Mouse (Mus musculus) neural tube, embryonic 11.5 days (tissue): Measurements from ENCODE around the gene Pip5kl1. TPM values are rescaled to one million over a fixed set of nuclear protein-coding genes. Genes with fewer than 3 reads are reported as not detected.

ENCODE experiments used
- ATAC-seq: fragments of 200-750 bp; cut with Nextera tagmentation; 2 replicates; pipeline ENCODE4 v1.8.0; 2017; ENCODE audit warnings: moderate number of reproducible peaks, mild to moderate bottlenecking, moderate TSS enrichment, moderate library complexity; ENCODE audit not compliant: insufficient read depth, low FRiP score, low TSS enrichment
- DNase-seq: peaks from one replicate; pipeline ENCODE4 v3.0.0-alpha.2; 2015; ENCODE audit warnings: low spot score
- H3K27ac ChIP-seq: fragments of 300-500 bp; sonication (generic); 2 replicates; pipeline ENCODE4 v1.5.1; 2014; ENCODE audit warnings: low read depth, mild to moderate bottlenecking, low read length
- H3K27me3 ChIP-seq: fragments of 300-500 bp; sonication (generic); 2 replicates; pipeline ENCODE4 v1.6.1; 2014; ENCODE audit warnings: mild to moderate bottlenecking, low read length, mixed read lengths; ENCODE audit not compliant: control insufficient read depth, insufficient read depth
- H3K36me3 ChIP-seq: fragments of 300-500 bp; sonication (generic); 2 replicates; pipeline ENCODE4 v1.6.1; 2014; ENCODE audit warnings: mild to moderate bottlenecking, low read length, moderate library complexity, mixed read lengths; ENCODE audit not compliant: control insufficient read depth, insufficient read depth
- H3K4me1 ChIP-seq: fragments of 300-500 bp; sonication (generic); 2 replicates; pipeline ENCODE4 v1.6.1; 2014; ENCODE audit warnings: low read length, mixed read lengths; ENCODE audit not compliant: control insufficient read depth, insufficient read depth
- H3K4me2 ChIP-seq: fragments of 300-500 bp; sonication (generic); 2 replicates; pipeline ENCODE4 v1.6.1; 2014; ENCODE audit warnings: low read depth, mild to moderate bottlenecking, moderate library complexity
- H3K4me3 ChIP-seq: fragments of 300-500 bp; sonication (generic); 2 replicates; pipeline ENCODE4 v1.5.1; 2014; ENCODE audit warnings: low read depth, low read length
- H3K9ac ChIP-seq: fragments of 300-500 bp; sonication (generic); 2 replicates; pipeline ENCODE4 v1.6.1; 2014; ENCODE audit warnings: mild to moderate bottlenecking, low read length
- H3K9me3 ChIP-seq: fragments of 300-500 bp; sonication (generic); 2 replicates; pipeline ENCODE4 v1.6.1; 2016; ENCODE audit warnings: low read length; ENCODE audit not compliant: control insufficient read depth
- whole genome bisulfite sequencing: fragments of 180-500 bp; shearing (Covaris S2); extraction: QIAGEN DNeasy Blood & Tissue Kit; methylation state at CpG from one replicate; pipeline ENCODE4 v1.1.7; 2014; 5-methylcytosine and 5-hydroxymethylcytosine counted together
- polyA plus RNA-seq: library from polyadenylated mRNA; unstranded; fragments of >200 nt; fragmentation: Nextera tagmentation; extraction: Ambion mirVana; gene quantifications from 2 replicates; pipeline ENCODE4 v1.2.1, GENCODE M21; 2014

Gene Pip5kl1
- polyA plus RNA-seq, 1 experiment from 2014 or later, result 2.6 TPM

- Histone ChIP-seq H3K36me3 (no peaks in the 10 kb centered on the region), H3K4me2 (no peak overlapping the region), H3K27me3 (no peaks in the 10 kb centered on the region), H3K9me3 (no peaks in the 10 kb centered on the region), H3K27ac (no peak overlapping the region), H3K4me3 (no peak overlapping the region), H3K9ac (no peak overlapping the region), H3K4me1 (peaks cover 4% of the 10 kb centered on the region; the same call in 1 of the 2 replicates)
- ATAC-seq (no peak), DNase-seq (no peak)
- 95% methylated on average over 5 of the region's 5 CpGs for WGBS
Observed at GRCm38 (mm10) chr2:32597699-32598098, 23.1 kb downstream of the Pip5kl1 start.

DNA sequence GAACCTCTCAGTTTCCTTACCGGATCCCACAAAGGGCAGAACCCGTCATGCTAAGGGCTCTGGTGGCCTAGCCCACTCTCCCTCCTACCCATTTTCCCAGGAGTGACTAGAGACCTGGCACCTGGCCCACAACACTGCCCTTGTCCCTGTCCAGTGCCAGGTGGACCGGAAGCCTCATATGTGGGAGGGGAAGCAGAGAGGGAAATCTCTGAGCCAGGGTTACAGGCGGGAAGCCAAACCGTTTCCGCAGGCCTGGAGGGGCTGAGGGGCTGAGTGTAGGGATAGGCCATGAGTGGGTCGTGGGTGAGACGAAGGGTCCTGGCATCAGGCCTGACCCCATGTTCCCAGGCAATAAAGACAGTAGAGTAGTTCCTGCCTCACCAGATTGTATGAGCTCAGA is 23.9 kb downstream of the Pip5kl1 start:
- 92% methylated on average over 8 of the region's 8 CpGs for WGBS
- no peak overlapping the region for H3K4me3 ChIP-seq
- H3K36me3 ChIP-seq, result no peaks in the 10 kb centered on the region
- H3K9ac ChIP-seq, result no peak overlapping the region
- no peak overlapping the region for H3K27ac ChIP-seq
- no peaks in the 10 kb centered on the region for H3K9me3 ChIP-seq
- no peak for ATAC-seq
- DNase-seq, result no peak
- H3K4me2 ChIP-seq, result no peak overlapping the region
- peaks cover 4% of the 10 kb centered on the region; the same call in 1 of the 2 replicates for H3K4me1 ChIP-seq
- H3K27me3 ChIP-seq, result no peaks in the 10 kb centered on the region

DNA sequence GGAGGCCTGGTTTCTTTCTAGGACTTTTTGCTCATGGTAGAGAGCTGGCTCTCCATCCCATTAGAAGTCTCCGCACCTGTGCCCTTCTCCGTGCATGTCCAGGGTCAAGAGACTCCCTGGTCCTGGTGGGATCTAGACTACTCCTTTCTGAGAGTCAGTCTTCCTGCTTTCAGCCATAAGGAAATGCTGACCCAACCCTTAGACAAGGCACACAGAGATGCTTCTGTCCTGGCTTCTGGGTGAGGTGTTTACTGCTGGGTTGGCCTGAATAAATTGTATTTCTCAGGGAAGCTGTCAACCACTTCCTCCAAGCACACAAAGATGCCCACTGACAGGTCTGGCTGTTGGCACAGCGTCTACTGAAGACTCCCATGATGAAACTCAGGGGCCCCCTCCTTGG is 24.8 kb downstream of the Pip5kl1 start, which contains the start of gene St6galnac6:
Gene St6galnac6, plus strand, starts transcription at position 301 of the 400 bp plus-strand sequence.
- H3K27me3 ChIP-seq, result no peaks in the 10 kb centered on the region
- peaks cover 4% of the 10 kb centered on the region; the same call in 1 of the 2 replicates for H3K4me1 ChIP-seq
- H3K9me3 ChIP-seq, result no peaks in the 10 kb centered on the region
- 95% methylated on average over 3 of the region's 3 CpGs for WGBS
- DNase-seq (no peak), ATAC-seq (no peak)
- no peaks in the 10 kb centered on the region for H3K36me3 ChIP-seq
- no peak within 1 kb of the TSS for H3K4me2 ChIP-seq
- no peak within 1 kb of the TSS for H3K4me3 ChIP-seq
- no peak within 1 kb of the TSS for H3K27ac ChIP-seq
- H3K9ac ChIP-seq, result no peak within 1 kb of the TSS

- no peaks in the 10 kb centered on the region for H3K9me3 ChIP-seq
- ATAC-seq (no peak), DNase-seq (peak; percentile 46)
- 43% methylated on average over 8 of the region's 8 CpGs for whole genome bisulfite sequencing
- no peak overlapping the region for H3K4me2 ChIP-seq
- H3K36me3 ChIP-seq, result no peaks in the 10 kb centered on the region
- H3K9ac ChIP-seq, result no peak overlapping the region
- H3K4me3 ChIP-seq, result no peak overlapping the region
- peaks cover 4% of the 10 kb centered on the region; the same call in 1 of the 2 replicates for H3K4me1 ChIP-seq
- H3K27me3 ChIP-seq, result no peaks in the 10 kb centered on the region
- H3K27ac ChIP-seq, result no peak overlapping the region
Observed at GRCm38 (mm10) chr2:32601417-32602065, 26.9 kb downstream of the Pip5kl1 start.

DNA sequence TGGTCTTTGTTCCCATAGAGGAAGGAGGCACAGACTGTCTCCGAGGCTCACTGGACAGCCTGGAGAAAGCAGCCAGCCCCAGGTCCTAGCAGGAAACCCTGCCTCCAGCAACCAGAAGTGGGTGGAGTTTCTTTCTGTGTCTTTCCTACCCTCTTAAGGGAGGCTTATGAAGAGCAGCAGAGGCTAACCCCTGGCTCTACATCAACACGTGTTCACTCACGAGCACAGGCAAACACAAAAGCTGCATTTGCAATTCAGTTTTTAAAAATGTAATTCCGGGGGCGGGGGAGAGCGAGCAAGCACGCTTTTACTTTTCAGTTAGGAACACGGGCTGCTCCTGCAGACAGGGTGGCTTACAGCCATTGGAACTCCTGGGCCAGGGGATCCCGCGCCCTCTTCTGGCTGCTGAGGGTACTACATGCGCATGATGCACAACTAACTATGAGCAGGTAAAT is 28.0 kb downstream of the Pip5kl1 start:
- H3K36me3 ChIP-seq, result no peaks in the 10 kb centered on the region
- H3K27me3 ChIP-seq, result no peaks in the 10 kb centered on the region; the same call in 1 of the 2 replicates
- 0 out of 2 replicates have a peak overlapping the region, but pooled peaks have one; percentile 14 for H3K9ac ChIP-seq
- DNase-seq (peak; percentile 85), ATAC-seq (no peak)
- H3K4me1 ChIP-seq, result peaks cover 4% of the 10 kb centered on the region
- peak overlapping the region; percentile 34 for H3K4me2 ChIP-seq
- no peaks in the 10 kb centered on the region for H3K9me3 ChIP-seq
- 0 out of 2 replicates have a peak overlapping the region, but pooled peaks have one; percentile 27 for H3K27ac ChIP-seq
- WGBS, result under 1% methylated on average over 11 of the region's 11 CpGs
- peak overlapping the region; percentile 19 for H3K4me3 ChIP-seq

GRCm38 (mm10) chr2:32604631-32605030 is 30.0 kb downstream of the Pip5kl1 start:
- Histone ChIP-seq H3K36me3 (no peaks in the 10 kb centered on the region), H3K9me3 (no peaks in the 10 kb centered on the region), H3K4me2 (no peak overlapping the region), H3K27me3 (no peaks in the 10 kb centered on the region; the same call in 1 of the 2 replicates), H3K4me1 (peaks cover 14% of the 10 kb centered on the region), H3K27ac (no peak overlapping the region), H3K4me3 (no peak overlapping the region), H3K9ac (no peak overlapping the region)
- ATAC-seq (no peak), DNase-seq (no peak)
- 51% methylated on average over 10 of the region's 10 CpGs for WGBS

DNA sequence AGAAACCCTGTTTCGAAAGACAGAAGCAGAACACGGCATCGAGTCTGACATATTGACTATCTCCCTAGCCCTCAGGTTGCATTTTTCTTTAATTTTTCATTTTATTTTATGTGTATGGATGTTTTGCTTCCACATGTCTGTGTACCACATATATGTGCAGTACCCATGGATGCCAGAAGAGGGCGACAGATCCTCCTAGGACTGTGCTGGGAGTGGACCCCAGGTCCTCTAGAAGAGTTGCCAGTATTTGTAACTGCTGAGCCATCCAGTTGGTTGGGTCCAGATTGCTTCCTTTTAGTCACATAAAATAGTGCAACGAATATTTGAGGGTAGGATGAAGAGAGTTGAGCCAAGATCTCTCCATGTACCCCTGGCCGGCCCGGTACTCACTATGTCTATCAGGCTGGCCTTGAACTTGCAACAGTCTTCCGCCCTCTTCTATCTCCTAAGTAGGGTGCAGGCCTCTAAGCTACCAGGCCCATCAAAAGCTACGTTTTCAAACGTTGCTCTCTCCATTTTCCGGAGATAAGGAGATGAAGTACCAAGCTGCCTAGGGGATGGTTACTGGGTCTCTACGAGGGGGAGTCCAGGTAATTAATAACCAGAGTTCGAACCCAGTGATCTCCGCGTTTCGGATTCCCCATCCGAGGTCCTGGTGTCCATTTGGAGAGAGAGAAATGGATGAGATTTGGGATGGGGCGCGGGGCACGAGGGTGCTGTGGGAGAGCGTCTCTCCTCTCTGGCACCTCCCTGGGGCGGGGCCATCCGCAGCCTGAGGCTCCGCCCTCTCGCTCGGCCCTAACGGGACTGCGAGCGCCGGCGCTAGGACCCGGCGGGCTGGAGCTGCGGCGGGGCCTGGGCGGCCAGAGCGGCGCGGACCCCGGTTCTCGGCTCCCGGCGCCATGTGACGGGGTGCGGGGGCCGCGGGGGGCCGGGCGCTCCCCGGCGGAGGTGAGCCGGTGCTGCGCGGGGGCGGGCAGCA is 31.9 kb downstream of the Pip5kl1 start:
- H3K27ac ChIP-seq, result no peak overlapping the region

DNA sequence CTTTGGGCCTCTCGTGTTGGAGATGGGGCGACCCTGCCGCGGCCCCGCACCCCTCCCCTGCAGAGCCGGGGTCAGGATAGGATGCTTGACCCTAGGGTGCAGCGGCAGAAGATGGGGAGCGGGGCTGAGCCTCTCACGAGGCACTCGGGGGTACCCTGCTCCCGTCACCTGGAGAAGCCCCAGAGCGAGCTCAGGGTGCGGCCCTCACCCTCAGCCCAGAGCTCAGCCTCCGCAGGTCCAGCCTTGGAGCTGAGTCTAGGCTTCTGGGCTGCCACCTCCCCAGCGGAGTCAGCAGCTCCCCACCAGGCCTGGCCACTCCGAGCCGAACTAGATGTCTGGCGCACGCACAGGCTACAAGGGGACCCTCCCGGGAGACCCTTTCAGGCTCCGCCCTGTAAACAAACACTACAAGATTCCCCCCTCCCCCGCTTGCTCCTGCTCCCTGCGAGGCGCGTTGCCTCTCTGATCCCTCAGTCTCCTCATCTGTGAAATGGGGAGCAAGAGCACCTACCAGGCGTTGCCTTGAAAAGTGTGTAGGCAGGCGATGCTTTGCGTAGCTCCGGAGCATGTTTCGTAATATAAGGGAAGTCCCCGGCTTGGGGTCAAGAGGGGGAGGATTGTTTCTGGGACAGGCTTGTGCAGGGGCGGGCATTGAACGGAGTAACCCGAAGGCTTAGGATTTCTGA is 32.8 kb downstream of the Pip5kl1 start:
- Histone ChIP-seq H3K4me3 (peak overlapping the region; percentile 71), H3K27ac (no peak overlapping the region), H3K9ac (peak overlapping the region; percentile 77), H3K9me3 (no peaks in the 10 kb centered on the region), H3K27me3 (no peaks in the 10 kb centered on the region; the same call in 1 of the 2 replicates), H3K36me3 (no peaks in the 10 kb centered on the region), H3K4me1 (peaks cover 11% of the 10 kb centered on the region), H3K4me2 (peak overlapping the region; percentile 83)
- DNase-seq (peak; percentile 49), ATAC-seq (0 out of 2 replicates have a peak, but pooled peaks have one; percentile 32)
- 7% methylated on average over 33 of the region's 34 CpGs for WGBS

More for the DNA sequence above, 31.9 kb downstream of the Pip5kl1 start:
- peak; percentile 75; the same call in 1 of the 2 replicates for ATAC-seq
- H3K27me3 ChIP-seq, result no peaks in the 10 kb centered on the region; the same call in 1 of the 2 replicates
- peak overlapping the region; percentile 83 for H3K4me2 ChIP-seq
- no peaks in the 10 kb centered on the region for H3K36me3 ChIP-seq
- peaks cover 14% of the 10 kb centered on the region for H3K4me1 ChIP-seq
- H3K9ac ChIP-seq, result peak overlapping the region; percentile 77
- H3K9me3 ChIP-seq, result no peaks in the 10 kb centered on the region
- peak overlapping the region; percentile 71 for H3K4me3 ChIP-seq
- peak; percentile 89 for DNase-seq
- 16% methylated on average over 35 of the region's 55 CpGs for WGBS
